Mouse (Mus musculus) lung, adult 2 months (tissue): ENCODE measurements at regions not wholly inside any gene's neighbourhood (a gene's known extent, or its start where the extent isn't known, plus 50 kb on each side); places are given as distances from the start of the nearest gene placed in this dataset.

Experiments used
- CTCF ChIP-seq: fragments of 200-500 bp; IDR thresholded peaks from 2 replicates; pipeline ENCODE4 v1.5.1; 2011; ENCODE audit warnings: mild to moderate bottlenecking, low read length, control low read depth; ENCODE audit not compliant: insufficient read depth
- POLR2A ChIP-seq: fragments of 200-500 bp; IDR thresholded peaks from 2 replicates; pipeline ENCODE4 v1.6.1; 2011; ENCODE audit warnings: low read depth, mild to moderate bottlenecking, control low read depth, low read length, borderline replicate concordance; ENCODE audit errors: extremely low read depth

- TF ChIP-seq POLR2A (no peak), CTCF (no peak)
These were observed 266.5 kb downstream of the Ttll7 start for GRCm38 (mm10) chr3:147118622-147119021.
